Mouse (Mus musculus): Measurements from ENCODE around the gene Dcst2. TPM values are rescaled to one million over a fixed set of nuclear protein-coding genes. Genes with fewer than 3 reads are reported as not detected.

The Dcst2 gene
- polyA plus RNA-seq, 1 experiment from 2014 or later = not detected

DNA sequence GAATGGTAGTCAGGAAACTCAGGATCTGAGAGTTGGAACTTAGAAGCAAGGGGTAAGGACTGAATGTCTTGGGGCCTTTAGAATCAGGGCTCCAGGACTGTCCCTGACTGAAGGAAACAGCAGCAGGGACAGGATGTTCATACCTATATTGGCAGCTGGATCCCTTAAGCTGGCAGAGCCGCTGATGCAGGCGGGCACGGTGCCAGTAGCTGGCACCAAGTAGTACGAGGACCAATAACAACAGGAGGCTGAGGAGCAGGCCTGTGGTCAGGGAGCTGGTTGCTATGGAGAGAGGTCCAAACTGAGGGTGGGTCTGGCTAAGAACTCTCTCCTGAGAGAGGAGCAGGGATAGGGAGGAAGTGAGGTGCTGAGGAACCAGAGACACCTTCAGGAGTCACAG, 20.0 kb upstream of the Dcst2 start:
- H3K27ac ChIP-seq = no peak overlapping the region
- H3K79me2 ChIP-seq (ENCODE audit: inconsistent target) = peaks cover 4% of the 10 kb centered on the region; the same call in 1 of the 2 replicates
- peaks cover 44% of the 10 kb centered on the region for H3K36me3 ChIP-seq (ENCODE audit: inconsistent target)
- WGBS (ENCODE audit: missing documents) = 90% methylated on average over 4 of the region's 4 CpGs
- H3K4me3 ChIP-seq (ENCODE audit: inconsistent target) = no peak overlapping the region

DNA sequence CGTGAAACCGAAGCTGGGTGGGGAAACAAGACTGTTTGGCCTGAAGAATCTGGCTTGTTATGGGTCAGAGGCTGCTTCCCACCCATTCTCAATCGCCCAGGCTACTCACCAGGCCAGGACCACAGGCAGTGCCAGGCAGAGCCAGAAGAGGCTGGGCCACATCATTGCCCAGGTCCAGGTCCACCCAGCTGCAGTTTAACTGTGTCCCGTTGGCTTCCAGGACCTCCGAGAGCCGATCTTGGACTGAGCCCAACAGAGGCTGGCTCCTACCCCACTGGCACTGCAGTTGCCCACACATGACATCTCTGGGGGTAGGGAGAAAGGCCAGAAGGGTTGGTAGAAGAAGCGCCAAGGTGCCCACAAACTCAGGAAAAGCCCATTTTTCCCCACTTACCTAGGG, 18.5 kb upstream of the Dcst2 start:
- Histone ChIP-seq H3K36me3 (ENCODE audit: inconsistent target) (peaks cover 44% of the 10 kb centered on the region), H3K4me3 (ENCODE audit: inconsistent target) (no peak overlapping the region), H3K79me2 (ENCODE audit: inconsistent target) (peaks cover 8% of the 10 kb centered on the region; the same call in 1 of the 2 replicates), H3K27ac (no peak overlapping the region)
- 95% methylated on average over 7 of the region's 7 CpGs for WGBS (ENCODE audit: missing documents)

DNA sequence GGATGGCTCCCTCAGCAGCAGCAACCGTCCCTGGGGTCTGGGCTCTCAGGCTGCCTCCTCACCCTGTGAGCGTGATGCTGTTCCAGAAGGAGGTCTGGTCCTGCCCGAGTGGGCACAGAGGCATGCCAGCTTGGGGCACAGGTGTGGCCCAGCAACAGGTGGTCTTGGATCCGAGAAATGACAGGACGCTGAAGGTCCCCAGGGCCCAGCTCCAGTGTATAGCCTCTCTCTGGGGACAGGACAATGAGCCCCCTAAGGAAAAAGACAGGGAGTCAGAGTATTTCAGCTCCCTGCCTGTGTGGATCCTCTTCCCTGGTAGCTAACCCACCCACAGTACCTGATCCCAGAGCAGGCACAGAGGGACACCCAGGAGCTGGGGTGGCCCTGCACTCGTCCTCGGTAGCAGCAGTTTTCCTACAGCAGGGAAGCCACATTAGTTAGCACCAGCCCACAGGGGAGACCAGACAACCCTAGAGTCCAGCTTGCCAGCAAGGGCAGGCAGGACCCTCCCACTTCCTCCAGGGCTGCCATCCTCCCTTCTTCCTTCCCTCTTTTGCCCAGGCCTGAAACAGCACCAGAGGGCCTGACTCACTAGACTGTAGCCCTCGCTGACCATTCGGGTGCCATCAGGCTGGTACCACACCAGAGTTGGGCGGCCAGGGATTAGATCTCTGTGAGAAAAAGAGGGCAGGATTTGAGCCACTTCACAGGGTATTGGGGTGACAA, 14.8 kb upstream of the Dcst2 start:
- Histone ChIP-seq H3K27ac (peak overlapping the region; percentile 79), H3K36me3 (ENCODE audit: inconsistent target) (peaks cover 36% of the 10 kb centered on the region)
- 50% methylated on average over 10 of the region's 10 CpGs for WGBS (ENCODE audit: missing documents)

DNA sequence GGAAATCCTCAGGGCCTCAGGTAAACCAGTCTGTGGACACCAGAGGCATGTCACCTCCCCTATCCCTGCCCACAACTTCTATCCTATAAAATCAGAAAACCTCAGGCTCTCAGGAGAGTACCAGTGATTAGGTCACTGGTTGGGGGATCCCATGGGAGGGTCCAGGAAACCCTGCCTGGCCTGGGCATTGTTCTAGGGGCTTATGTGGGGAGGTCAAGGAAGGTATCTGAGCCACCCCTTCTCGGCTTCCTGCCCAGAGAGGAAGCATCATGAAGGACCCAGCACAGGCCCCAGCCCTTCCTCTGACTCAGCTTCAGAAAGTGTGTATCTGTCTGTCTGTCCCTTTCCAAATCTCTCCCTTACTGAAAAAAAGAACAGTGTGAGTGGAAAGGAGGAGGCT, 13.9 kb upstream of the Dcst2 start:
- Histone ChIP-seq H3K4me3 (ENCODE audit: inconsistent target) (no peak overlapping the region; the same call in 1 of the 2 replicates), H3K27ac (peak overlapping the region; percentile 79)
- 7% methylated on average over 1 of the region's 1 CpGs for WGBS (ENCODE audit: missing documents)

More for the DNA sequence above, 14.8 kb upstream of the Dcst2 start:
- Histone ChIP-seq H3K4me3 (ENCODE audit: inconsistent target) (no peak overlapping the region), H3K79me2 (ENCODE audit: inconsistent target) (peaks cover 22% of the 10 kb centered on the region)

DNA sequence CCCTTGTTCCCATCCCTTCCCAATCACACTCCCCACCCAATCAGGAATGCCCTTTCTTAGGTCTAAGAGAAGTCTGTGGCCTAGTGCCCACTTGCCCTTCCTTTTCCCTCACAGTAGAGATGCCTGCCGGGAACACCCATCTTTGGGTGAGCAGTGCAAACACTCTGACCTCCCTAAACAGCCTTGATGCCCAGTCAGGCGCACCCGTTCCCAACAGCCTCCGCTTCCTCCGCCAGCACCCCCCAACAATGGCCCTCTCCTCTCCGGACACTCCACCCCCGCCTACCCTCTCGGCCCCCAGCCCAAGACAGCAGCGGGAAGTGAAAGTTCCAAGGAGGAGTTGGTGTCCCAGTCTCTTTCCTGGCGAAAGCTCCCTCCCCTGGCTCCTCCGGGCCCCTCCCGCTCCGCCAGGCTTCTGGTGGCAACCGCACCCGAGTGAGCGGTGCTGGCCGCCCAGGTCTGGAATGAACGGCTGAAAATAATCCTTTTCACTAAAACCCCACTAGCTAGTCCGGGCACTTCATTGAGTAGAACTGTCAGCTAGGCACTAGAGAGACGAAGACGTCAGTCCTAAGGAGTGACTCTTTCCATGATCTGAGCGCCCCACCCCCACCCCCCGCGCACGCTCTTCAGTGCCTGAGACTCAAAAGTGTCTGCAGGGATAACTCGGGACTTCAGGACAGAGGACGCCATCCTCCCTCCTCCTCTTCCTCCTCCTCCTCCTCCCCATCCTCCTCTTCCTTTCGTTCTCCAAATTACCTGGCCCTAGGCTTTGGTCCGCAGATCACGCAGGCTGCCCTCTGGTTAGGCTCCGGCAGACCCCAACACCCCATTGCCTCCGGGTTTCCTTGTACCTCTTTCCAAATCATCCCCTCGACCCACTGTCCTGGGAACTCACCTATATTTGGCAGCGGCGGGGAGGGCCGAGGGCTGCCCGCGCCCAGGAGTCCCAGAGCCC, 12.6 kb upstream of the Dcst2 start:
- peak overlapping the region; percentile 79 for H3K27ac ChIP-seq
- peak overlapping the region; percentile 80 for H3K4me3 ChIP-seq (ENCODE audit: inconsistent target)
- 6% methylated on average over 37 of the region's 38 CpGs for WGBS (ENCODE audit: missing documents)
- peaks cover 22% of the 10 kb centered on the region for H3K79me2 ChIP-seq (ENCODE audit: inconsistent target)
- H3K36me3 ChIP-seq (ENCODE audit: inconsistent target) = peaks cover 14% of the 10 kb centered on the region

More for the DNA sequence above, 13.9 kb upstream of the Dcst2 start:
- Histone ChIP-seq H3K79me2 (ENCODE audit: inconsistent target) (peaks cover 22% of the 10 kb centered on the region), H3K36me3 (ENCODE audit: inconsistent target) (peaks cover 27% of the 10 kb centered on the region)

DNA sequence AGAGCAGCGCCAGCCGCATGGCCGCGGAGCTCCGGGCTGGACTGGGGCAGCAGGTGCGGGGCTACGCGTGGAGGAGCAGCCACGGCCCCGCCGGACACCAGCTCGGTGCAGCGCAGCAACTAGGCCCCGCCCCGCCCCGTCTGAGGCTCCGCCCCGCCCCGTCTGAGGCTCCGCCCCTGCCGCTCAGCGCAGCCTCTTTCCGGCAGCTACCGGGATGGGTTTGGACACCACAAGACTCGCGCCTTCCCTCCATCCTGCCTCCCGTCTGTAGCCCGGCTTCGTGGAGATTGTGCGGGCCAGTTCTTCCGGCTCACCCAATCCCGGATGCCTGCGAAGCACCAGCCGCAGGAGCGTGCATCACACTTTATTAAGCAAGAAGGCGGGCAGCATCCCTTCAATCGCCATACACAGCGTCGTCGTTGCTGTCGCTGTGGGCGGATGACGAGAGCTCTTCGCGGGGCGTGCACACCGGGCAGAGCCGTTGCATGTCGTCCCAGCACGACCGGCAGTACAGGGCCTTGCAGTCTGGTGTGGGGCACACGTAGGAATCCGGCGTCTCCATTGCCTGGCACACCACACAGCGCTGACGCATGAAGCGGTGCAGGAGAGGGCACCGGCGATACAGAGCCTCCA, 11.8 kb upstream of the Dcst2 start, which contains the start of gene Adam15:
Adam15 (minus strand) TSS at position 128 of the 633 bp plus-strand sequence.
- H3K4me3 ChIP-seq (ENCODE audit: inconsistent target) = peak within 1 kb of the TSS; percentile 80
- H3K79me2 ChIP-seq (ENCODE audit: inconsistent target) = peaks cover 22% of the 10 kb centered on the region
- under 1% methylated on average over 54 of the region's 59 CpGs for WGBS (ENCODE audit: missing documents)
- H3K36me3 ChIP-seq (ENCODE audit: inconsistent target) = peaks cover 6% of the 10 kb centered on the region; the same call in 1 of the 2 replicates
- peak within 1 kb of the TSS; percentile 79 for H3K27ac ChIP-seq

DNA sequence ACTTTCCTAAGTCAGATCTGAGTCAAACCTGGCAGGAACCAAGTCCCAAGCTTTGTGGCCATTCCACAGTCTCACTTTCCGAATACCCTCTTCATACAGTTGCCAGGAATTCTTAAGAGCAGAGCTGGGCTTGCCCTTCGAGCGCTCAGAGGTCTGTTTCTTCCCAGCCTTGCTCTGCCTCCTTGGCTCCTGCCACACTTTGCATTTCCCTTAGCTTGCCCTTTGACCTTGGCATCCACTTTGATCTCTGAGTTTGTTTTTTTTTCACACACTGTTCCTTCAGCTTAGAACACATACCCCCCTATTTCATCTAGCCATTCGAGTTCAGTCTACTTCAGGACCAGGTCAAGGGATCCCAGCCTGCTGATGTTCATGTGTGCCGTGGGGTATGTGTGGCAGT, 10.5 kb upstream of the Dcst2 start:
- Histone ChIP-seq H3K27ac (no peak overlapping the region), H3K36me3 (ENCODE audit: inconsistent target) (no peaks in the 10 kb centered on the region), H3K79me2 (ENCODE audit: inconsistent target) (peaks cover 22% of the 10 kb centered on the region), H3K4me3 (ENCODE audit: inconsistent target) (no peak overlapping the region)
- WGBS (ENCODE audit: missing documents) = 96% methylated on average over 5 of the region's 5 CpGs

DNA sequence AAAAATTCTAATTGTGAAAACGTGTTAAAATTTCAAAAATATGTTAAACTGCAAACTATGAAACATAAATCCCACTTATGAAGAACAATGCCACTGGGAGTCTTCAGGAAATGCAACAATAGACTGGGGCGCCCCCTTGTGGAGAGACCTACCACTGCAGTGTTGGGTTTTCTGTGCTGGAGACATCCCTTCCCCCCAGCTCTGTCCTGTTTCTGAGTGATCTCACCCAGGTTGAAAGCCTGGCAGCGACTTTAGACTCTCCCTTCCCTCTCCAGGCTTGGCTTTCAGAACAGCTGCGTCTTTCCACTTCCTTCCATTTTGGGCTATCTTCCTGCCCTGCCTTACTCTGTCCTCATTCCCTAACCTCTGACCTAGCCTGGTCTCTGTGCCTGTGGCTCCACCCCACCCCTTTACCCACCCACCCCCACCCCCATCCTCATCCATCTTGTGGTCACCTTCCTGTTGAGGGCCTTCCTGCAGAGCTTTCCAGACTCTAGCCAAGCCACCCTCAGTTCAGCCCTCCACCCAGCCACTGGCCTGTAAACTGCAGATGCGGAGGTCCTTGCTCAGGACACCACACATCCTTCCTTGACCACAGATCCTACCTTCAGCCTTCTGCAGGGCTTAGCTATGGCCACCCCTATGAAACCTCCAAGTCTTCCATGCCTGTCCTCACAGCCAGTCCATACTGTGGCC, 6.8 kb upstream of the Dcst2 start:
- H3K36me3 ChIP-seq (ENCODE audit: inconsistent target) = no peaks in the 10 kb centered on the region
- WGBS (ENCODE audit: missing documents) = 18% methylated on average over 5 of the region's 5 CpGs
- H3K27ac ChIP-seq = no peak overlapping the region
- H3K79me2 ChIP-seq (ENCODE audit: inconsistent target) = no peaks in the 10 kb centered on the region
- H3K4me3 ChIP-seq (ENCODE audit: inconsistent target) = no peak overlapping the region

DNA sequence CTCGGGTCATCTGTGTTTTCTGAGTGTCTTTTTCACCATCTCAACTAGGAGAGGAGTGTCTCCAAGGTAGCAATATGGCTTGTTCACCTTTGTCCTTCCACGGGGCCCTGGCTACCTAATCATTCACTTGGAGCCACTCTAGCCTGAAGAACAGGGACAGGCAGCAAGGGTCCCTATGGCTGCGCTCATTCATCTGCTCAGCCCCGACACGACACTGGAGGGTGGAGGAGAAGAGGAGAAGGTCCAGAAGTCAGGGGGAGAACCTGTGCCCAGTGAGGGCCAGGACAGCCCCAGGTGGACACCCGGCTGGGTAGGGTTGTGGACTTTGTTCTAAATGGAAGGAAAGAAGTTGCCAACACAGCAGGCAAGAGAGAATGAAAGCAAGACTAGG, 6.3 kb upstream of the Dcst2 start:
- 85% methylated on average over 6 of the region's 6 CpGs for WGBS (ENCODE audit: missing documents)
- no peak overlapping the region for H3K27ac ChIP-seq
- no peaks in the 10 kb centered on the region for H3K79me2 ChIP-seq (ENCODE audit: inconsistent target)
- no peaks in the 10 kb centered on the region for H3K36me3 ChIP-seq (ENCODE audit: inconsistent target)
- H3K4me3 ChIP-seq (ENCODE audit: inconsistent target) = no peak overlapping the region

DNA sequence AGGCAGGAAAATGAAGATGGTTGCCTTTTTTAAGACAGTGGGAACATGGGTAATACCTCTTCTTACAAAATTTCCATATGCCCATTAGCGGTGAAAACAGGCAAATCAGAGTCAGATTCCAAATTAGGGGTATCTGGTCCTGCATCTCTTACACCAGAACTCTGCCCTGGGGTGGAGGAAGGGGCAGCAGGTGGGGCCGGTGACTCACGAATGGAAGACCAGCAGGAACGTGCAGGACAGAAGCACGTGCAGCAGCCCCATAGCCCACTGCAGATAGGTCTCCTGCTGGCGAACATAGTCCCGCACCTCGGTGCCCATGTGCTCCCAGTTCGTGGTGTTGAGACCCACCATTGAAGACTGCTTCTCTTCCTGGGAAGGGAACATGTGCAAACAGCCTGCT, 5.7 kb upstream of the Dcst2 start:
- WGBS (ENCODE audit: missing documents) = 84% methylated on average over 9 of the region's 9 CpGs
- H3K79me2 ChIP-seq (ENCODE audit: inconsistent target) = no peaks in the 10 kb centered on the region
- no peak overlapping the region for H3K4me3 ChIP-seq (ENCODE audit: inconsistent target)
- no peak overlapping the region for H3K27ac ChIP-seq
- H3K36me3 ChIP-seq (ENCODE audit: inconsistent target) = no peaks in the 10 kb centered on the region

DNA sequence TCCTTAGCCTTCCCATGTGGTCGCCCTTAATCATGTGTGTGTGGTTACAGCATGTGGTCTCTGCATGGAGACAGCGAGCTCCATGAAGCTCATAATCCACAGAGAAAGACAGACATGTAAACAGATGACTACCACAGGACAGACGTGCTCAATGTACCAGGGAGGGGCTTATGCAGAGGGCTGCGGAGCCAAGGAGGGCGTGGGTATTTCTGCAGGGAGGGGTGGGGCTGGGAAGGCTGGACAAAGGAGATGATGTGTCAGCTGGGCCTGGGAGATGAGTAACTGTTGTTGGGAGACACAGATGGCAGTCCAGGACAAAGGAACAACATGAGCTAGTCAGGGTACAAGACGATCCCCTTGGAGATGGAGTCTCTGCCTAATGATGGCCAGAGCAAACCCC, 2.1 kb upstream of the Dcst2 start:
- H3K27ac ChIP-seq = no peak overlapping the region
- H3K36me3 ChIP-seq (ENCODE audit: inconsistent target) = no peaks in the 10 kb centered on the region
- no peak overlapping the region for H3K4me3 ChIP-seq (ENCODE audit: inconsistent target)
- 79% methylated on average over 6 of the region's 6 CpGs for WGBS (ENCODE audit: missing documents)
- H3K79me2 ChIP-seq (ENCODE audit: inconsistent target) = no peaks in the 10 kb centered on the region

DNA sequence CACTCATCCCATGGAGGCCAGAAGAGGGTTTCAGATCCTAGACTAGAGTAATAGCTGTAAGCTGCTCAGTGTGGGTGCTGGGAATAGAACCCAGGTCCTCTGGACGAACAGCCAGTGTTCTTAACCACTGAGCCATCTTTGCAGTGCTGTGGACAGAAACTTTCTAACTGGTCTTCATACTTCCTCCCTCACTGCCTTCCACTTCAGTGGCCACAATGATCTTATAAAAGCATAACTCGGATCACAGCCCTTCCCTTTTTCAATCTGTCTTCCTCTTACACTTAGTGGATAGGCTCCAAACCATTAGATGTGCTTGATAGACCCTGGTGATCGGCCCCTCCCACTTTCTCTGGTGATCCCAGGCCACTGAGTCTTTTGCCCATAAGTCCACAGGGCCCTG, 1.5 kb upstream of the Dcst2 start:
- Histone ChIP-seq H3K79me2 (ENCODE audit: inconsistent target) (no peaks in the 10 kb centered on the region), H3K36me3 (ENCODE audit: inconsistent target) (no peaks in the 10 kb centered on the region), H3K4me3 (ENCODE audit: inconsistent target) (no peak overlapping the region), H3K27ac (no peak overlapping the region)
- 6% methylated on average over 3 of the region's 3 CpGs for WGBS (ENCODE audit: missing documents)

DNA sequence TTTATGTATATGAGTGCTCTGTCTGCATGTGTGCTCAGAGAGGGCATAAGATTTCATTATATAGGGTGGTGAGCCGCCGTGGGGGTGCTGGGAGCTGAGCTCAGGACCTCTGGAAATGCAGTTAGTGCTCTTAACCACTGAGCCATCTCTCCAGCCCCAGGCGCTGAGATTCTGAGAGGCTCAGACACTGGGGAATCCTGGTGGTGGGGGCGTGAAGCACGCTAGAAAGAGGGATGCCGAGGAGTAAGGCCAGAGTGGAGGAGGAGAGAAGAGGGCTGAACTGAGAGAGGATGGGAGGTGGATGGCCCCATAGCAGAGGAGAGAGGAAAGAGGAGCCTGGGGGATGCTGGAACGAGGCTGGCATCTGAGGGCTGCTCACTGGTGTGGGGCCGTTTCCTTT, 2.9 kb downstream of the Dcst2 start:
- 92% methylated on average over 6 of the region's 8 CpGs for WGBS (ENCODE audit: missing documents)
- Histone ChIP-seq H3K4me3 (ENCODE audit: inconsistent target) (no peak overlapping the region), H3K79me2 (ENCODE audit: inconsistent target) (no peaks in the 10 kb centered on the region), H3K27ac (no peak overlapping the region), H3K36me3 (ENCODE audit: inconsistent target) (no peaks in the 10 kb centered on the region)

DNA sequence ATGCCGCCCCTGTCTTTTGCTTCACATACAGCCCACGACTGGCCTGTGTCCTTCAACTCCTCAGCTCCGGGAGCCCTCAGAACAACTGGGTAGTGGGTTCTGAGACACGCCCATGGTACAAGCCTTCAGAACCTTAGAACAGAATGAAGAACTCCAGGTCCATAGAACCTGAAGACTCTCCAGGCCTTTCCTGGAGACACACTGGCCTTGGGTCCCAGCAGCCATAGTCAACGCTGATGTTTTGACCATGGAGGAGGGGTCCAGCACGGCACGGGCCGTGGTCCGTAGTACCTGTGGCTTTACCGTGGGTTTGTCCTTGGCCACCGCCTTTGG, 3.3 kb downstream of the Dcst2 start, which contains the start of gene Dcst1:
Dcst1 (minus strand) TSS at position 101 of the 333 bp plus-strand sequence.
- 95% methylated on average over 11 of the region's 11 CpGs for WGBS (ENCODE audit: missing documents)
- H3K79me2 ChIP-seq (ENCODE audit: inconsistent target) = no peaks in the 10 kb centered on the region

More for the DNA sequence above, 3.3 kb downstream of the Dcst2 start, which contains the start of gene Dcst1:
- Histone ChIP-seq H3K4me3 (ENCODE audit: inconsistent target) (no peak within 1 kb of the TSS), H3K27ac (no peak within 1 kb of the TSS), H3K36me3 (ENCODE audit: inconsistent target) (no peaks in the 10 kb centered on the region)

All from macrophage (primary cell).